Mouse (Mus musculus) hindbrain, embryonic 12.5 days (tissue): ENCODE results near the gene Crkl. TPM values are rescaled to one million over a fixed set of nuclear protein-coding genes. Genes with fewer than 3 reads are reported as not detected.
A peak's percentile ranks its signal among the peaks of the same experiment; 100 is the strongest.

ENCODE experiments used
- ATAC-seq: fragments of 200-750 bp; cut with Nextera tagmentation; 2 replicates; pipeline ENCODE4 v1.8.0; 2017; ENCODE audit warnings: moderate TSS enrichment; ENCODE audit not compliant: low FRiP score
- H3K27ac ChIP-seq: fragments of 300-500 bp; sonication (generic); 2 replicates; pipeline ENCODE4 v1.5.1; 2016; ENCODE audit warnings: mild to moderate bottlenecking
- H3K27me3 ChIP-seq: fragments of 300-500 bp; sonication (generic); 2 replicates; pipeline ENCODE4 v1.6.1; 2016; ENCODE audit warnings: mild to moderate bottlenecking
- H3K36me3 ChIP-seq: fragments of 300-500 bp; sonication (generic); 2 replicates; pipeline ENCODE4 v1.6.1; 2016; ENCODE audit warnings: mild to moderate bottlenecking
- H3K4me1 ChIP-seq: fragments of 300-500 bp; sonication (generic); 2 replicates; pipeline ENCODE4 v1.6.1; 2016
- H3K4me2 ChIP-seq: fragments of 300-500 bp; sonication (generic); replicated peaks from 2 replicates; pipeline ENCODE4 v1.6.1; 2016; ENCODE audit warnings: mild to moderate bottlenecking
- H3K4me3 ChIP-seq: fragments of 300-500 bp; sonication (generic); 2 replicates; pipeline ENCODE4 v1.5.1; 2016; ENCODE audit warnings: mild to moderate bottlenecking
- H3K9ac ChIP-seq: fragments of 300-500 bp; sonication (generic); 2 replicates; pipeline ENCODE4 v1.6.1; 2016; ENCODE audit warnings: mild to moderate bottlenecking, moderate library complexity
- H3K9me3 ChIP-seq: fragments of 300-500 bp; sonication (generic); replicated peaks from 2 replicates; pipeline ENCODE4 v1.6.1; 2016; ENCODE audit warnings: mild to moderate bottlenecking
- WGBS: fragments of 180-500 bp; shearing (Covaris S2); methylation state at CpG from one replicate; pipeline ENCODE4 v1.1.7; 2016; 5-methylcytosine and 5-hydroxymethylcytosine counted together
- polyA plus RNA-seq: library from polyadenylated mRNA; unstranded; fragments of >200 nt; fragmentation: Nextera tagmentation; extraction: Ambion mirVana; gene quantifications from 2 replicates; pipeline ENCODE4 v1.2.1, GENCODE M21; 2016

Gene Crkl
- 87.1 and 98.9 TPM in 2 replicates for polyA plus RNA-seq

- Histone ChIP-seq H3K36me3 (peaks cover 16% of the 10 kb centered on the region), H3K9me3 (no peaks in the 10 kb centered on the region), H3K4me3 (peak within 1 kb of the TSS; percentile 97), H3K27me3 (no peaks in the 10 kb centered on the region), H3K4me2 (peak within 1 kb of the TSS; percentile 88), H3K27ac (peak within 1 kb of the TSS; percentile 97), H3K4me1 (peaks cover 20% of the 10 kb centered on the region), H3K9ac (peak within 1 kb of the TSS; percentile 96)
- under 1% methylated on average over 63 of the region's 63 CpGs for WGBS
- peak; percentile 96 for ATAC-seq
Observed at GRCm38 (mm10) chr16:17451541-17452372, at the start of gene Crkl. Gene Crkl (plus strand): TSS chr16:17451987.

GRCm38 (mm10) chr16:17402855-17403254, 48.9 kb upstream of the Crkl start:
- Histone ChIP-seq H3K4me1 (peaks cover 19% of the 10 kb centered on the region), H3K9ac (no peak overlapping the region), H3K36me3 (peaks cover 9% of the 10 kb centered on the region; the same call in 1 of the 2 replicates), H3K4me2 (no peak overlapping the region), H3K27ac (no peak overlapping the region), H3K9me3 (no peaks in the 10 kb centered on the region), H3K4me3 (no peak overlapping the region), H3K27me3 (no peaks in the 10 kb centered on the region)
- 48% methylated on average over 1 of the region's 1 CpGs for WGBS
- ATAC-seq = no peak

DNA sequence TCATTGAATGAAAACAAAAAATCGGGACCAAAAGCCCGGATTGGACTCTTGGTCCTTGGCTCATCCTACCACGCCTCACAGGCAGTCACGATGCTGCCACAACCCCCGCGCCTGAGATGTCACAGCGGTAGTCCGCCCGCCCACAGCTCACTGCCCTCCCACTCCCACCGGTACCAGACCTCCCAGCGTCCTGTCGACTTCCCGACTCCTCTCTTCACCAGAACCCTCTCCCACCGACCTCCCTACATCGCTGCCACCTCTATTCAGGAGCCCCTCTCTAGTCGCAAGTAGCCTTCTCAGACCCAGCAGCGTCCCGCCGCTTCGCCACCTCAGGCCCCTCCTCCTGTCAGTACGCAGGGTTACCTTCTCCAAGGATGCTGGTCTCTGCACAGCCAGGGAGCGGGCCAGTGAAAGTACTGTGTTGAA, 46.5 kb upstream of the Crkl start:
- no peaks in the 10 kb centered on the region for H3K9me3 ChIP-seq
- H3K9ac ChIP-seq = peak overlapping the region; percentile 84
- peaks cover 9% of the 10 kb centered on the region; the same call in 1 of the 2 replicates for H3K36me3 ChIP-seq
- H3K4me2 ChIP-seq = peak overlapping the region; percentile 69
- H3K27ac ChIP-seq = peak overlapping the region; percentile 88
- WGBS = under 1% methylated on average over 22 of the region's 22 CpGs
- H3K4me3 ChIP-seq = peak overlapping the region; percentile 79
- peak; percentile 90 for ATAC-seq
- H3K27me3 ChIP-seq = no peaks in the 10 kb centered on the region
- peaks cover 19% of the 10 kb centered on the region for H3K4me1 ChIP-seq

DNA sequence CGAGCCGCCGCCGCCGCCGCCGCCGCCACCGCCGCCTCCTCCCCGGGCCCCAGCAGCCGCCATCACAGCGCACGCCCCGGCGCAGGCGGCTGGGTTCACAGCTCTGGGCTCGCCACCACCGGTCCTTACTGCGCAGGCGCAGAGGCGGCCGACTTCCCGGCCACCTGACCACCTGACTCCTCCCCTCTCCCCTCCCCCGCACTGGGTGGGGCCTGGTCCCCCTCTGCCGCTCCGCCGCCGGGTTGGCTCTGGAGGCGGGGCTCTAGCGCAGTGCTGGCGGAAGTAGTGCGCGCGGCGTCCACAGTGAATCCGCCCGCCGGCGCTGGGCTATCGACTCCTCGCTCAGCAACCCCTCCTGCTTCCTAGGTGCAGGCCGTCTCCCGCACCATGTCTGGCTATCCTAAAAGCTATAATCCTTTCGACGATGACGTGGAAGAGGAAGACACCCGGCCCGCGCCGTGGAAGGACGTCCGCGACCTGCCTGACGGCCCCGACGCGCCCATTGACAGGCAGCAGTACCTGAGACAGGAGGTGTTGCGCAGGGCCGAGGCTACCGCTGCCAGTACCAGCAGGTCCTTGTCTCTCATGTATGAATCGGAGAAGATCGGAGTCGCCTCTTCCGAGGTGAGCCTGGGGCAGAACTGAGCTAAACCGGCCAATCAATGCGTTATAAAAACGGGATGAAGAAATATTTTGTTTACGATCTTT, 45.9 kb upstream of the Crkl start, which contains the start of the genes Snap29 and Pi4ka:
Gene Snap29 (plus strand): TSS at position 251 of the 708 bp plus-strand sequence.
Gene Pi4ka (minus strand): TSS at position 579 of the 708 bp plus-strand sequence.
- peak; percentile 98 for ATAC-seq
- Histone ChIP-seq H3K36me3 (peaks cover 9% of the 10 kb centered on the region; the same call in 1 of the 2 replicates), H3K27ac (peak within 1 kb of the TSS; percentile 88), H3K27me3 (no peaks in the 10 kb centered on the region), H3K9ac (peak within 1 kb of the TSS; percentile 84), H3K4me2 (peak within 1 kb of the TSS; percentile 69), H3K9me3 (no peaks in the 10 kb centered on the region), H3K4me1 (peaks cover 19% of the 10 kb centered on the region), H3K4me3 (peak within 1 kb of the TSS; percentile 79)
- WGBS = under 1% methylated on average over 61 of the region's 69 CpGs

DNA sequence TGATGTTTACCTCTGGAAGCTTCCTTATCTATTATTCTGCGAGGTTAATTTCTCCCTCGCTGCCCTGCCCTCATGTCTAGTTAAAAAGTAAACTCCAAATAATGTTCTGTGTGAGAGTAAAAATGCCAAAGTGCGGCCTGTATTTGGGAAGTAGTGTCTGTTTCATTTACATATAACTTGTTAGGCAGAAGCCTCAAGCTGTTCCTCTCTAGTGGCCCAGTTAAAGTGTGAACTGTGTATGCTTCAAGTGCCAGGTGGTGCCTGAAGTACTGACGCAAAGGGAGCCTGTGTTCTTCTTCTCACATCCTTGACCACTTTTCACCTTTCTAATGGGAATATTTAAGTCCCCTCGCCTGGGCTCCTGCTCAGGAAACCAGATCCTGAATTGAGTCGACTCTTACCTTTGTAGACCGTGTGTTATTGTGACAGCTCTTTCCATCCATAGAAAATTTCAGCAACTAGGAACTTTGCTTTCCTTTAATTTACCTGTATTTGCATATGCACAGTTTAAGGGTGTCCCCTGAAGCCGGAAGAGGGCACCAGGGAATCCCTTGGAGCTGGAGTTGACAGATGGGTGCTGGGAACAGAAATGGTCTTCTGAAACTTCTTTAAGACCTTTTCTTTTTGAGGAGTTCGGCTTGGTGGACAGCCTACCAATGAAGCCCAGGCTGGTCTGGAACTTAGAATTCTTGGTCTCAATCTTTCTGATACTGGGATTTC, 45.1 kb upstream of the Crkl start:
- Histone ChIP-seq H3K4me1 (peaks cover 19% of the 10 kb centered on the region), H3K27ac (no peak overlapping the region), H3K4me3 (peak overlapping the region; percentile 79), H3K4me2 (peak overlapping the region; percentile 69), H3K36me3 (peaks cover 9% of the 10 kb centered on the region; the same call in 1 of the 2 replicates), H3K9me3 (no peaks in the 10 kb centered on the region), H3K9ac (peak overlapping the region; percentile 84), H3K27me3 (no peaks in the 10 kb centered on the region)
- ATAC-seq = no peak
- 38% methylated on average over 9 of the region's 9 CpGs for WGBS

- ATAC-seq = no peak
- no peak overlapping the region for H3K9ac ChIP-seq
- H3K4me3 ChIP-seq = no peak overlapping the region
- H3K27me3 ChIP-seq = no peaks in the 10 kb centered on the region
- 92% methylated on average over 2 of the region's 2 CpGs for WGBS
- peaks cover 15% of the 10 kb centered on the region for H3K4me1 ChIP-seq
- no peaks in the 10 kb centered on the region for H3K36me3 ChIP-seq
- no peak overlapping the region for H3K4me2 ChIP-seq
- H3K9me3 ChIP-seq = no peaks in the 10 kb centered on the region
- no peak overlapping the region for H3K27ac ChIP-seq
Observed at GRCm38 (mm10) chr16:17409046-17409445, 42.7 kb upstream of the Crkl start.

- H3K36me3 ChIP-seq = no peaks in the 10 kb centered on the region
- H3K4me1 ChIP-seq = peaks cover 7% of the 10 kb centered on the region
- no peak overlapping the region for H3K27ac ChIP-seq
- H3K9me3 ChIP-seq = no peaks in the 10 kb centered on the region
- H3K4me3 ChIP-seq = no peak overlapping the region
- ATAC-seq = no peak
- no peak overlapping the region for H3K4me2 ChIP-seq
- 76% methylated on average over 4 of the region's 4 CpGs for WGBS
- H3K9ac ChIP-seq = no peak overlapping the region
- no peaks in the 10 kb centered on the region for H3K27me3 ChIP-seq
Observed at GRCm38 (mm10) chr16:17410209-17410608, 41.6 kb upstream of the Crkl start.

DNA sequence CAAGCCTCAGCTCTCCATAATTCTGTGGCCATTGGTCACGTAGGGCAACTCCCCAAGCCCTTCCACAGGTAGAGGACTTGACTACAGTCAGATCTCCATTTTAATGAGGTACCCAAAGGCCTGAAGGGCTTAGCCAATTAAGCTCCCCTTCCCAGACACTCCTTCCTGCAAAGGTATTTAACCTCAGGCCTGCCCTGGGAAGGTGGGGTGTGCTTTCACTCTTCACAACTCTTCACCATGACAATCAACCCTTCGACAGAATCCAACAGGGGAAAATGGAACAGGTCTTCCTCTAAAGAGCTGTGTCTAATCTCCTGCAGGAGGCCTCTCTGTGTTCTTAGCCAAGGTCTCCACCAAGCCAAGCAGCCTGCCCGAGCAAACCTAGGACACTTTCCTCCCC, 28.8 kb upstream of the Crkl start:
- Histone ChIP-seq H3K36me3 (peaks cover 56% of the 10 kb centered on the region), H3K4me1 (no peaks in the 10 kb centered on the region), H3K27me3 (no peaks in the 10 kb centered on the region), H3K27ac (no peak overlapping the region), H3K4me2 (no peak overlapping the region), H3K4me3 (no peak overlapping the region), H3K9ac (no peak overlapping the region), H3K9me3 (no peaks in the 10 kb centered on the region)
- no peak for ATAC-seq
- WGBS = 81% methylated on average over 3 of the region's 3 CpGs

GRCm38 (mm10) chr16:17432576-17432975, 19.2 kb upstream of the Crkl start:
- Histone ChIP-seq H3K4me2 (no peak overlapping the region), H3K36me3 (peaks cover 21% of the 10 kb centered on the region), H3K9me3 (no peaks in the 10 kb centered on the region), H3K27me3 (no peaks in the 10 kb centered on the region), H3K4me1 (no peaks in the 10 kb centered on the region), H3K27ac (no peak overlapping the region), H3K9ac (no peak overlapping the region), H3K4me3 (no peak overlapping the region)
- ATAC-seq = no peak
- WGBS = 86% methylated on average over 2 of the region's 2 CpGs

GRCm38 (mm10) chr16:17452373-17452715, 557 bp downstream of the Crkl start:
- ATAC-seq = peak; percentile 69
- H3K27me3 ChIP-seq = no peaks in the 10 kb centered on the region

DNA sequence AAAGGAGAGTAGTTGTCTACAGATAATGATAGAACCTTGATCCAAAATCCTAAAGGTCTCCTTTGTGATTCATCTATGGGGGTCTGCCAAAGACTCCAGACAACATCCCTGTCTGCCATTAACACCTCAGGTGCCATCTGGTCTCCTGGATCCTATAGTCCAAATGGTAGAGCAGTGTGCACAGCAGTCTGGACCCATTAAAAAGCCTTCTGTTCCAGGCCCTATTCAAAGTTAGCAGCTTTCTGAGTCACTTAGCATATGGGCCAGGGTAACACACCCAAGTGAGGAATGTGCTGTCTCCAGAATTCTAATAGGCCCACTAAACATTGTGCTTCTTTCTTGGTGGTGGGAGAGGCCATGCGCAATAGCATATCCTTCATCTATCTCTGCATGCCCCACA, 5.1 kb downstream of the Crkl start:
- H3K4me3 ChIP-seq = no peak overlapping the region
- no peak overlapping the region for H3K9ac ChIP-seq
- H3K36me3 ChIP-seq = peaks cover 39% of the 10 kb centered on the region
- H3K27me3 ChIP-seq = no peaks in the 10 kb centered on the region
- H3K9me3 ChIP-seq = no peaks in the 10 kb centered on the region
- 96% methylated on average over 1 of the region's 1 CpGs for WGBS
- no peak overlapping the region for H3K4me2 ChIP-seq
- no peak overlapping the region for H3K27ac ChIP-seq
- H3K4me1 ChIP-seq = peaks cover 15% of the 10 kb centered on the region
- ATAC-seq = no peak

More at GRCm38 (mm10) chr16:17452373-17452715, 557 bp downstream of the Crkl start:
- Histone ChIP-seq H3K27ac (peak overlapping the region; percentile 97), H3K4me1 (peaks cover 20% of the 10 kb centered on the region), H3K9ac (peak overlapping the region; percentile 96), H3K9me3 (no peaks in the 10 kb centered on the region), H3K4me2 (peak overlapping the region; percentile 88), H3K36me3 (peaks cover 21% of the 10 kb centered on the region), H3K4me3 (peak overlapping the region; percentile 97)
- under 1% methylated on average over 24 of the region's 24 CpGs for WGBS

DNA sequence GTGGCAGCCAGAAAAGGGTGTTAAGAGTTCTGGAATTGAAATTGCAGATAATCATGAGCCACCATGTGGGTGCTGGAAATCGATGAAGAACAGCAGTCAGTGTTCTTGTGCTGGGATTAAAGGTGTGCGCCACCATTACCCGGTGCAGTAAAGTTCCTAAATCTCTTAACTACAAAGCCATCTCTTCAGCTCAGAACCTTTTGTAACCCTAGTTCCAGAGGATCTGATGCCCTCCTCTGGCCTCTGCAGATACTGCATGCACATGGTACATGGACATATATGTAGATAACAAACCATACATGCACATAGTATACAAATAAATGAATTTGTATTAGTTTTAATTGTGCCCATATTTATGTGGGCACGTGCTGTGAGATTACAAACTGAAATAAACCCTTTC, 8.5 kb downstream of the Crkl start:
- Histone ChIP-seq H3K9me3 (no peaks in the 10 kb centered on the region), H3K4me2 (no peak overlapping the region), H3K27ac (no peak overlapping the region), H3K4me3 (no peak overlapping the region), H3K4me1 (peaks cover 1% of the 10 kb centered on the region), H3K9ac (no peak overlapping the region), H3K27me3 (no peaks in the 10 kb centered on the region), H3K36me3 (peaks cover 33% of the 10 kb centered on the region)
- ATAC-seq = no peak
- WGBS = 91% methylated on average over 4 of the region's 4 CpGs
